Mouse (Mus musculus) heart, embryonic 16.5 days (tissue): ENCODE results near the gene Gnat1. TPM values are rescaled to one million over a fixed set of nuclear protein-coding genes. Genes with fewer than 3 reads are reported as not detected.

Source experiments
- ATAC-seq: fragments of 200-750 bp; cut with Nextera tagmentation; replicated peaks from 2 replicates; pipeline ENCODE4 v1.8.0; 2017; ENCODE audit warnings: moderate number of reproducible peaks; ENCODE audit not compliant: insufficient read depth, low FRiP score; ENCODE audit errors: extremely low read depth
- H3K27ac ChIP-seq: fragments of 300-500 bp; sonication (generic); 2 replicates; pipeline ENCODE4 v1.5.1; 2014; ENCODE audit warnings: mild to moderate bottlenecking, low read length, control low read depth, moderate library complexity
- H3K27me3 ChIP-seq: fragments of 300-500 bp; sonication (generic); 2 replicates; pipeline ENCODE4 v1.6.1; 2014; ENCODE audit warnings: low read length, mixed read lengths; ENCODE audit not compliant: control insufficient read depth, insufficient read depth
- H3K36me3 ChIP-seq: fragments of 300-500 bp; sonication (generic); 2 replicates; pipeline ENCODE4 v1.6.1; 2014; ENCODE audit not compliant: control insufficient read depth, insufficient read depth
- H3K4me1 ChIP-seq: fragments of 300-500 bp; sonication (generic); 2 replicates; pipeline ENCODE4 v1.6.1; 2014; ENCODE audit warnings: low read length, mixed read lengths; ENCODE audit not compliant: control insufficient read depth, insufficient read depth
- H3K4me2 ChIP-seq: fragments of 300-500 bp; sonication (generic); 2 replicates; pipeline ENCODE4 v1.6.1; 2014; ENCODE audit warnings: low read depth, mild to moderate bottlenecking, control low read depth, low read length
- H3K4me3 ChIP-seq: fragments of 300-500 bp; sonication (generic); 2 replicates; pipeline ENCODE4 v1.5.1; 2014; ENCODE audit warnings: mild to moderate bottlenecking, control low read depth, low read length
- H3K9ac ChIP-seq: fragments of 300-500 bp; sonication (generic); 2 replicates; pipeline ENCODE4 v1.6.1; 2014; ENCODE audit warnings: low read length, control low read depth
- H3K9me3 ChIP-seq: fragments of 300-500 bp; sonication (generic); replicated peaks from 2 replicates; pipeline ENCODE4 v1.6.1; 2016; ENCODE audit warnings: low read length; ENCODE audit not compliant: control insufficient read depth
- WGBS: fragments of 180-500 bp; shearing (Covaris S2); extraction: QIAGEN DNeasy Blood & Tissue Kit; methylation state at CpG from one replicate; pipeline ENCODE4 v1.1.7; 2014; 5-methylcytosine and 5-hydroxymethylcytosine counted together
- polyA plus RNA-seq: library from polyadenylated mRNA; unstranded; fragments of >200 nt; fragmentation: Nextera tagmentation; extraction: Ambion mirVana; gene quantifications from 2 replicates; pipeline ENCODE4 v1.2.1, GENCODE M21; 2015

The Gnat1 gene
- polyA plus RNA-seq, 1 experiment from 2014 or later = 0.39 TPM

- H3K4me1 ChIP-seq = peaks cover 21% of the 10 kb centered on the region
- no peaks in the 10 kb centered on the region for H3K9me3 ChIP-seq
- H3K4me3 ChIP-seq = no peak overlapping the region
- no peaks in the 10 kb centered on the region for H3K36me3 ChIP-seq
- no peak overlapping the region for H3K9ac ChIP-seq
- peaks cover 4% of the 10 kb centered on the region for H3K27me3 ChIP-seq
- no peak overlapping the region for H3K4me2 ChIP-seq
- no peak overlapping the region for H3K27ac ChIP-seq
- ATAC-seq = no peak
- 90% methylated on average over 2 of the region's 2 CpGs for WGBS
Observed at GRCm38 (mm10) chr9:107715632-107716031, 36.1 kb upstream of the Gnat1 start.

- ATAC-seq = 0 out of 2 replicates have a peak, but pooled peaks have one; percentile 19
- Histone ChIP-seq H3K4me3 (no peak overlapping the region), H3K36me3 (no peaks in the 10 kb centered on the region), H3K27me3 (peaks cover 11% of the 10 kb centered on the region), H3K9me3 (no peaks in the 10 kb centered on the region), H3K27ac (peak overlapping the region; percentile 28), H3K4me2 (peak overlapping the region; percentile 21; the same call in 1 of the 2 replicates), H3K4me1 (peaks cover 25% of the 10 kb centered on the region), H3K9ac (no peak overlapping the region)
- 17% methylated on average over 12 of the region's 12 CpGs for WGBS
Observed at GRCm38 (mm10) chr9:107714221-107714952, 34.9 kb upstream of the Gnat1 start.

GRCm38 (mm10) chr9:107709697-107710483 lies 30.4 kb upstream of the Gnat1 start, which contains the start of gene Sema3f:
Gene Sema3f (minus strand): TSS chr9:107710475.
- H3K27ac ChIP-seq = peak within 1 kb of the TSS; percentile 42
- peak; percentile 87 for ATAC-seq
- WGBS = under 1% methylated on average over 79 of the region's 86 CpGs
- no peaks in the 10 kb centered on the region for H3K9me3 ChIP-seq
- H3K27me3 ChIP-seq = peaks cover 27% of the 10 kb centered on the region
- peak within 1 kb of the TSS; percentile 72 for H3K4me3 ChIP-seq
- peak within 1 kb of the TSS; percentile 79 for H3K9ac ChIP-seq
- no peaks in the 10 kb centered on the region for H3K36me3 ChIP-seq
- H3K4me2 ChIP-seq = peak within 1 kb of the TSS; percentile 97
- peaks cover 36% of the 10 kb centered on the region for H3K4me1 ChIP-seq

GRCm38 (mm10) chr9:107709096-107709696 lies 29.7 kb upstream of the Gnat1 start:
- H3K9me3 ChIP-seq = no peaks in the 10 kb centered on the region
- peak overlapping the region; percentile 97 for H3K4me2 ChIP-seq
- peaks cover 27% of the 10 kb centered on the region for H3K27me3 ChIP-seq
- peak overlapping the region; percentile 42 for H3K27ac ChIP-seq
- H3K9ac ChIP-seq = peak overlapping the region; percentile 79
- H3K4me1 ChIP-seq = peaks cover 29% of the 10 kb centered on the region
- 1% methylated on average over 46 of the region's 55 CpGs for WGBS
- ATAC-seq = peak; percentile 14
- H3K4me3 ChIP-seq = peak overlapping the region; percentile 72
- no peaks in the 10 kb centered on the region for H3K36me3 ChIP-seq

GRCm38 (mm10) chr9:107708439-107709095 lies 29.1 kb upstream of the Gnat1 start:
- H3K4me3 ChIP-seq = peak overlapping the region; percentile 72
- 4% methylated on average over 21 of the region's 21 CpGs for WGBS
- H3K9me3 ChIP-seq = no peaks in the 10 kb centered on the region
- H3K4me1 ChIP-seq = peaks cover 24% of the 10 kb centered on the region
- H3K27ac ChIP-seq = no peak overlapping the region
- peak overlapping the region; percentile 97 for H3K4me2 ChIP-seq
- no peak for ATAC-seq
- H3K27me3 ChIP-seq = peaks cover 27% of the 10 kb centered on the region
- H3K36me3 ChIP-seq = no peaks in the 10 kb centered on the region
- peak overlapping the region; percentile 79 for H3K9ac ChIP-seq

- Histone ChIP-seq H3K36me3 (no peaks in the 10 kb centered on the region), H3K27ac (no peak overlapping the region), H3K27me3 (peaks cover 27% of the 10 kb centered on the region), H3K9ac (peak overlapping the region; percentile 55), H3K4me2 (peak overlapping the region; percentile 97), H3K4me1 (peaks cover 21% of the 10 kb centered on the region), H3K9me3 (no peaks in the 10 kb centered on the region), H3K4me3 (peak overlapping the region; percentile 72)
- 6% methylated on average over 17 of the region's 17 CpGs for WGBS
- no peak for ATAC-seq
Observed at GRCm38 (mm10) chr9:107707701-107708438, 28.4 kb upstream of the Gnat1 start.

- Histone ChIP-seq H3K9me3 (no peaks in the 10 kb centered on the region), H3K4me3 (peak overlapping the region; percentile 72), H3K9ac (peak overlapping the region; percentile 39), H3K36me3 (no peaks in the 10 kb centered on the region), H3K4me1 (peaks cover 25% of the 10 kb centered on the region), H3K27ac (0 out of 2 replicates have a peak overlapping the region, but pooled peaks have one; percentile 13), H3K27me3 (peaks cover 27% of the 10 kb centered on the region), H3K4me2 (peak overlapping the region; percentile 97)
- no peak for ATAC-seq
- 6% methylated on average over 14 of the region's 14 CpGs for WGBS
Observed at GRCm38 (mm10) chr9:107706781-107707211, 27.3 kb upstream of the Gnat1 start.
